Mouse (Mus musculus) CD4-positive, CD25-positive, alpha-beta regulatory T cell, adult 2 months (primary cell): ENCODE data around the gene Mfsd6l.
A peak's percentile ranks its signal among the peaks of the same experiment; 100 is the strongest.

Experiments
- DNase-seq: peaks from one replicate; pipeline ENCODE4 v3.0.0-alpha.2; 2012; ENCODE audit warnings: low read depth, low spot score

Gene Mfsd6l

DNA sequence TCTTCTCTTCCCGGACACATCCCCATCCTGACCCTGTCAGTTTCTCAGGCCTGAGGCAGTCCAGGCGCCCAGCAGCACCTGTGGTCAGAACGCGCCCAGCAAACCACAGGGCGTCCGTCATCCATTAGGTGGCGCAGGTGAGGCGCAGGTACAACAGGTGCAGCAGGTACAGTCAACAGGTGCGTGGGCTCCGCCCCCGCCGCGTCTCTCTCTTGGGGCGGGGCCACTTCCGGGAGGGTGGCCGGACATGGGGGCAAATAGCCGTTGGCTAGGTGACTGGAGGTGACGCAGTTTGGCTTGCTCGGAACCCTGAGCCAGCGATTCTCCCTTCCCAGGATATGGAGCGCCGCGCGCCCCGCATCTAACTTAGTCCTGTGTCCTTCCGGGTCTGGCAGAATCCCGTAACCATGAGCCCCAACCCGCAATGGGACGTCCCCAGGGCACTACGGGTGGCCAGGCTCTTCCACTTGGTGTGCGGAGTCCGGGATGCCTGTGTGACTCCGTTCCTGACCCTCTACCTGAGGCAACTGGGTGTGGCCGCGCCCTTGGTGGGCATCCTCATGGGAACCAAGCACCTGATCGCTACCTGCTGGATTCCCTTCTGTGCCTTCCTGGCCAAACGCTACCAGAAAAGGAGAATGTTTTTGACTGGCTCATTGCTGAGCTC lies at the start of gene Mfsd6l:
Gene Mfsd6l (plus strand): TSS at position 269 of the 667 bp plus-strand sequence.
- DNase-seq: no peak

- DNase-seq: no peak
These were observed 48.7 kb upstream of the Mfsd6l start for GRCm38 (mm10) chr11:68507246-68507645.

- no peak for DNase-seq
These were observed 47.4 kb upstream of the Mfsd6l start for GRCm38 (mm10) chr11:68508619-68509018.

GRCm38 (mm10) chr11:68509194-68509593 lies 46.8 kb upstream of the Mfsd6l start:
- DNase-seq: no peak

DNA sequence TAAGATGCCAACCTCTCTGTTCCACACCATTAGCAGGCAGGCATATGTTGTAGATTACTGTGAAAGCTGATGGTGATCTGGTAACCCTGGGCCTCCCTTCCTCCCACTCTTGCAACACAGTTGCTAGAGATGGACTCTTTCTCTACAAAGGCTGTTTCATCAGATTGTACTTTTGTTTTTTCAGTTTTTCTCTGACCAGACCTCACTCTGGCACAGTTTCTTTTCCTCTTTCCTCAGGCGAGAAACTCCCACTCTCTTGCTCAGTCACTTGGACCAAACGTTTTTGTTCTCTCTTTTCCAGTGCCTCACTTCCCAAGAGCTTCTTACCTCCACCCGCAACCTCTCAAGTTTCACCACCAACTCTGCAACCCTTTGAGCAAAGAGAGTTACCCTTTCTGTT lies 42.0 kb upstream of the Mfsd6l start:
- DNase-seq: no peak

GRCm38 (mm10) chr11:68519362-68519761 lies 36.6 kb upstream of the Mfsd6l start:
- no peak for DNase-seq

DNA sequence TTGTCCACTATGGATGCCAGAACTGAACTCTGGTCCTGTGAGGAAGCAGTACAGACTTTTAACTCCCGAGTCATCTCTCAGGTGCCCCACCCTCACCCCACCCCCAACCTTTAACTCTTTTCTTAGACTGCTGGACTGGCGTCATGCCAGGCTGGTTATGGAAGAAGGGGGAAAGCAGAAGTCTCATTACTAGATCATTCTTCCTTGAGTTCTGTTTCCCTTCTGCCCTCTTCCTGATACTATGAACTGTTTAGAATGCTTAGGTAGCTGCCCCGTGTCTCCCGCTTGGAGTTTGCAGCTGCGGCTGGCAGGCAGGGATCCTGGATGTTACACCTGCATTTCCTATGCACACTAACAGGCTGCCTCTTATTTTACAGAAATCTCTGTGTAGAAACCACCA lies 36.2 kb upstream of the Mfsd6l start:
- DNase-seq: no peak

GRCm38 (mm10) chr11:68520439-68520838 lies 35.5 kb upstream of the Mfsd6l start:
- DNase-seq: no peak

DNA sequence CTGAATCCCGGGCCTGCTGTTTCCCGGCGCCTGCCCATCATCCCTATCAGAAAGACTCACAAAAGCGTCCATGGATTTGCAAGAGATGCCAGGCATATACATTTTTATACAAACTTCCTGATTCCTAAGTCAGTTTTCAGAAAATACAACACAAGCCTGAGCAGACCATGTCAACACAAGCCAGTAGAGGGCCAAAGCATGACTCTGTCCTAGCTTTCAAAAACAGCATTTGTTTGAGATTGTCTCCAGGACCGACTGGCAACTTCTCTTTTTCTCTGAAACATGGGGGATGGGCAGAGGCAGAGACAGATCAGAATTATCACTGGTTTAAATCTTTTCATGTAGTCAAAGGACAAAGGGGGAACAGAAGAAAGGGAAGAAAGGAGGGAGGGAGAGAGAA lies 34.6 kb upstream of the Mfsd6l start:
- DNase-seq: no peak

GRCm38 (mm10) chr11:68526441-68526840 lies 29.5 kb upstream of the Mfsd6l start:
- DNase-seq: no peak

GRCm38 (mm10) chr11:68531066-68531806 lies 24.8 kb upstream of the Mfsd6l start:
- peak; percentile 29 for DNase-seq

- DNase-seq: no peak
These were observed 23.9 kb upstream of the Mfsd6l start for GRCm38 (mm10) chr11:68531941-68532535.

- DNase-seq: no peak
These were observed 23.2 kb upstream of the Mfsd6l start for GRCm38 (mm10) chr11:68532773-68533172.

DNA sequence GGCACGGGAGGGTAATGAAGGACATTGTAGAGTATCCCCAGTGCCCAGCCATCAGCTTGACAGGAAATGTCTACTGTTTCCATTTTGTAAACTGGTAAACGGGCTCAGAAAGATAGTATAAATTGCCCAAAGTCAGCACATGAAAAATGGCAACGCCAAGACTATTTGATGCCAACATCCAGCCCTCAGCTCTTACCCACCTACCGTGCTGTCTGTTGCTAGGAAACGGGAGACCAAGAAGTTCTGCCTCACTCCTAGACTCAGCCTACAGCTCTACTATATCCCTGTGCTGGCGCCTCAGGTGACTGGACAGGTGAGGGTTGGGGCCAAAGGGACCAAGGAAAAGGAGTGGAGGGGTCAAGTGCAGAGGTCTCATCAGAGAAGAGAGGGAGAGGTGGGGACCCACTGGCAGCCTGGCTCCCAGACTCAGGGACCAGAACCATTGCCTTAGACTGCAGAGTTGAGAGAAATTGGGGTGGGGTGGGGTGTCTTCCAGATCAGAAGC lies 22.0 kb upstream of the Mfsd6l start:
- DNase-seq: no peak

DNA sequence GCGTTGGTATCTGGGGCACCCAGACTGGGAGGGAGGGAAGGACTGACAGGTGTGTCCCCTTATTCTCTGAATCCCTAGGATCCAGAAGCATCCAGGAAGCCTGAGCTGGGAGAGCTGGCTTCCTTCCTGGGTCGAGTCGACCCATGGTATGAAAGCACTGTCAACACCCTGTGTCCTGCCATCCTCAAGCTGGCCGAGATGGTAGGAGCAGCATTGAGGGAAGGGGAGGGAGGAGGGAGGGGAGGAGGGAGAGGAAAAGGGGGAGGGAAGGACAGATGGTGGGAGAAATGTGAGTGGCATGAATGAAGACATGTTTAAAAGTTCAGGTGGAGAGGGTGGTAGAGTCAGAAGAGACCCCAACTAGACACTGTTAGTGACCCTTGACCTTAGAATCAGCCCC lies 20.0 kb upstream of the Mfsd6l start:
- DNase-seq: no peak

DNA sequence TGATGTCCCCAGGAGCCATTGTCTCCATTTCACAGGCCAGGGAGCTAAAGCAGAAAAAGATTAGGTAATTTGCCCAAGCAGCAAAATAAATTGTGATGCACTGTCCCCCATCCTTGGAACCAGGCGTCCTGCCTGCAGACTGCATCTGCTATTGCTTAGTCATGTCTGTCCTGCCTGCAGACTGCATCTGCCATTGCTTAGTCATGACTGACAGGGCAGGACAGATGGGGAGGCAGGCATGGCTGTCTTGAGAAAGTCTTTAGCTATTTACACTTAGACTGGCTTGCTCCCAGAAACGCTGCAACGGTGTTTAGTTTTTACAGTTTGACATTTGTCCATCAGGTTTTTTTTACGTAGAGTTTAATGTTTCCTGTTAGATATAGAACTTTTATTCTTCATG lies 19.5 kb upstream of the Mfsd6l start:
- no peak for DNase-seq

- no peak for DNase-seq
These were observed 16.4 kb upstream of the Mfsd6l start for GRCm38 (mm10) chr11:68539621-68540020.

DNA sequence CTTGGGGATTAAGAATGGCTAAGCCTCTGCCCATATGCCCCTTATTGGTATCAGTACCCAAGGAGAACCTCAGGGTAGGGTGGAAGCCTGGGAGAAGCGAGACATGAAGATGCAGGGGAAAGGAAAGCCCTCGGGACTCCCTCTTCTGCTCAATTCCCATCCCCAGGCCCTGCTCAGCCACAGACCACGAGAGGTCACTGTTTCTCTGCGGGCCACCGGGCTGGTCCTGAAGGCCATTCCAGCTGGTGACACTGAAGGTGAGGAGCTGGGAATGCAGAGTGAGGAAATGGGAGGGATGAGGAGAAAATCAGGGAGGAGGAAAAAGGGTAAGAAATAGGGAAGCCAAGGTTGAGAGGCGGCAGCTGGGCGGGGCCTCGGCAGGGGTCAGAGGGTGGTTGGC lies 11.4 kb upstream of the Mfsd6l start:
- DNase-seq: no peak

DNA sequence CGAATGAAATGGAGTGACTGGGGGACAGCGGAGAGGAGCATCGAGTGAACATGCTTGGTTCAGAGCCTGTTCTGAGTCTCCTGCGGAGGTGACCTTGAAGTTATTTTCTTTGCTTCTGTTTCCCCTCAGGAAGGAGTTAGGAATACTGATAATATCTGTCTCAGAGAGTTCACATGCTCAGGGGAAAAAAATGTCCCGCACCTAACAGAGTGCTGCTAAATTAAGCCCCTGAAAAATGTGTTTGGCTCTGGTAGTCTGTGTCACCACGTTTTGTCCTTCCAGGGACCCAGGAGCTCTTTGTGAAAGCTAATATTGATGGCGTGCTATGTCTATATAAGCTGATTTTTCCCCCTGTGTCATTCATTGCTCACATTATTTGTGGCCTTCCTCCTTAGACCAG lies 10.8 kb upstream of the Mfsd6l start:
- no peak for DNase-seq

DNA sequence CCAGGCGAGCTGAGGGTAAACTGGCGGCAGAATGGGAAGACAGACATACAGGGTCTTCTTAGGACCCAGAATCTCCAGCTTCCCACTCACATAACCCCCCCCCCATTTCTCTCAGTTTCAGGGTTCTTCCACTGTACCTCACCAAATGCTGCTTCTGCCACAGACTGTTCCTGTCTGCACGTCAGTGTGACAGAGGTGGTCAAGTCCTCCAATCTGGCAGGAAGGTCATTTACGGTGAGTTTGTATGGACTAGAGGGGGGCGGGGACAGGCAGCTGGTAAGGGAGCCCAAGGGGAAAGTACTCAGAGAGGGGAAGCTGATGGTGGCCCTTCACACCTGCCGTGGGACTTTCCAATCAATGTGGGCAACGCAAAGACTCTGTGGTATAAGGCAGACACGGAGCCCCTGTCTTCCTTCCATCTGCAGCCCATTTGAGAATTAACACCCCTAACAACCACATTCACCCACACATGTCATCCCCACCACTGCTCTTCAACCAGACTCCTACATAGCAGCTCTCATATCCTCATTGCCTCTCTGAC lies 10.2 kb upstream of the Mfsd6l start:
- DNase-seq: no peak

DNA sequence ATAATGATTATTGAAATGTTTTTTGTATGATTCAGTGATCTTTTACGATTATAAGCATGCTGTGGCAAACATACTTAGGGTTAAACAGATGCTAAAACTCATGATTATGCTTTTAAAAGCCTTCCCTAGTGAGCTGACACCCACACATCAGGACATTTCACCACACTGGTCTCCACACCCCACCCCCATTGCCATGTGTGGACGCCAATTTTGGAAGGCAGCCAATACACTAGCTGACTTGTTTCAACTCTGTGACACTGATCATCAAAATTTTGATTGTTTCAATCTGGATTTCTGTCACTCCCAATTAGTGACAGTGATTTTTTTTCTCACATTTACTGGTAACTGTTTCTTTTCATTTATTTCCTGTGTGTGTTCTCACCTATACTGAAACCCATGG lies 8.5 kb upstream of the Mfsd6l start:
- no peak for DNase-seq

DNA sequence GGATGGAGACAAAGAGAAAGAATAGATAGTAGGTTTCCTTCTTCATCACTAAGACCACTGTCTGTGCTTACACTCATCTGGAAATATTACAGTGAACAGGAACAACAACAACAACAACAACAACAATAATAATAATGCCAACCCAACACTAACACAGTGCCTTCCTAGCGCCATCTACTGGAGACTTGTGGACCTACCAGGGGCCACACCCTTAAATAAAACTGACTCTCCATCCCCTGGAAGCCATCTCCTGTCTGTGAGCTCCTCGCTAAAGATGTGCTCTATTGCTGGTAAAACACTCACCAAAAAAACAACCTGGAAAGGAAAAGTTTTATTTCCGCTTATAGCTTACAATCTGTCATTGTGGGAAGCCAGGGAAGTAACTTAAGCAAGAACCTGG lies 6.4 kb upstream of the Mfsd6l start:
- DNase-seq: peak; percentile 71

- DNase-seq: no peak
These were observed 5.6 kb upstream of the Mfsd6l start for GRCm38 (mm10) chr11:68550358-68550757.
